Comparison of ENCODE assay signal across 10 mouse cellular contexts in the genomic region with DNA sequence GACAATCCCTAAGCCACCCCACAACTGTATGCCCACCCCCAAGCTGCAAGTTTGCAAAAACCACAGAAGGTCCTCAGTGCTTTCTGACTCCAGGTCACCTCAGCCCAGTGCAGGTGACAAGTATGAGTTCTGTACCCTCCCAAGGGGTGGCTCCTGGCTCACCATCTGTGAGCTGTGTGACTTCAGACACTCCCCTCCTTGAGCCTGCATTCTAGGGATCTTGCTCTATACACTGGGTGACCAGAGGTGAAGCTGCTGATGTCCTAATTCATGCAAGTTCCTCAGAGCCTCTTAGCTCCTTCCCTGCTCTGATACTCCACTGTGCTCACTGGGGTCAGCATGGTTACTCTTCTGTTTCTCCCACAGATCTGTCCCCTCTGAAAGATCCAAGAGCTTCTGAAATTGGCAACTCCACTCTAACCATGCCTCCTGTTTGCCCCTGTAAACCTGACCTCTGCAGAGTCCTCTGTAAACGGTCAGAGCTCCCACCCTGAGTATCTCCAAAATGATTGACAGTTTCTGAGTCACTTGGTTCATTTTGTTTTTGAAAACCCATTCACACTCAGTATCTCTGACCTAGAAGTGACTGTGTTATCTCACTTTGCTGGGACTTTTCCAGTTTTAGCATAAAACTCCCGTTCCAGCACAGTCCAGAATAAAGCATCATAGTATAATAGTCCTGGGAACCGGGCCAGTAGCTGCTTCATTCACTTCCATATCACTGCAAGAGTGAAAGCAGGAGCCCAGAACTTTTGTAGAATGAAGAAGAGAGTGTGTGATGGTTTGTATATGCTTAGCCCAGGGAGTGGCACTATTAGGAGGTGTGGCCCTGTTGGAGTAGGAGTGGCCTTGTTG.
DNase-seq lines count a peak whose midpoint lies in the region; ATAC-seq lines count a peak whose summit lies in the region.
"Had no signal": no experiment of that assay in that cellular context is flagged by ENCODE, and none has a peak within 500 bp of the region (broad histone marks: within the 10 kb centered on the region; RNA-seq: fewer than 3 reads in every experiment).

No protein-coding gene starts in this region.

- H3K9me3 ChIP-seq in embryonic facial prominence, embryonic 14.5 days (ENCODE audit: control insufficient read depth, low read length) = no peaks in the 10 kb centered on the region
- no peaks in the 10 kb centered on the region for H3K9me3 ChIP-seq in limb, embryonic 10.5 days (replicated peaks)

- no peaks in the 10 kb centered on the region for H3K36me3 ChIP-seq in embryonic facial prominence, embryonic 14.5 days (ENCODE audit: control insufficient read depth, insufficient read depth, low read length)
- H3K36me3 ChIP-seq in limb, embryonic 10.5 days = no peaks in the 10 kb centered on the region

- 52% methylated on average over 3 of the region's 3 CpGs for WGBS in embryonic facial prominence, embryonic 14.5 days
- 80% methylated on average over 3 of the region's 3 CpGs for WGBS in limb, embryonic 10.5 days

- H3K4me2 ChIP-seq in embryonic facial prominence, embryonic 14.5 days (ENCODE audit: low read depth, low read length) = no peak overlapping the region

- peak; percentile 54 for DNase-seq in kidney, postnatal 10 days
- DNase-seq in kidney, adult 9 months = no peak
- DNase-seq in NIH3T3 (ENCODE audit: low read depth) = peak; percentile 92
- DNase-seq in embryonic facial prominence, embryonic 14.5 days (ENCODE audit: low spot score) = peak; percentile 83
- DNase-seq in limb, embryonic 10.5 days (ENCODE audit: low spot score) = no peak
- DNase-seq in gastrocnemius, postnatal 25 days = no peak
- DNase-seq in left cerebral cortex, adult 8-10 months (ENCODE audit: low spot score in 2 of 2) = no peak
- DNase-seq: cerebellum, postnatal 36 days; gastrocnemius, postnatal 36 days had no signal

- peaks cover 37% of the 10 kb centered on the region for H3K4me1 ChIP-seq in embryonic facial prominence, embryonic 14.5 days (ENCODE audit: control insufficient read depth, insufficient read depth, low read length)
- peaks cover 34% of the 10 kb centered on the region for H3K4me1 ChIP-seq in limb, embryonic 10.5 days

- H3K4me3 ChIP-seq in embryonic facial prominence, embryonic 14.5 days (ENCODE audit: low read depth, low read length) = no peak overlapping the region
- no peak overlapping the region for H3K4me3 ChIP-seq in limb, embryonic 10.5 days
- H3K4me3 ChIP-seq: myocyte had no signal

- no peak overlapping the region for H3K9ac ChIP-seq in embryonic facial prominence, embryonic 14.5 days (ENCODE audit: low read depth, low read length)

- no peaks in the 10 kb centered on the region for H3K27me3 ChIP-seq in embryonic facial prominence, embryonic 14.5 days (replicated peaks; ENCODE audit: control insufficient read depth, insufficient read depth, low read length)
- H3K27me3 ChIP-seq in limb, embryonic 10.5 days (ENCODE audit: low read depth, poor library complexity, severe bottlenecking) = no peaks in the 10 kb centered on the region

- H3K27ac ChIP-seq in embryonic facial prominence, embryonic 14.5 days (replicated peaks; ENCODE audit: low read depth, low read length) = peak overlapping the region; percentile 35; the same call in 1 of the 2 replicates
- H3K27ac ChIP-seq in limb, embryonic 10.5 days = peak overlapping the region; percentile 62; the same call in 1 of the 2 replicates

- ATAC-seq in embryonic facial prominence, embryonic 14.5 days (ENCODE audit: low read depth) = no peak

Comparison
In these comparisons a context has a peak if more than half of its experiments do, and no peak if none do; other contexts are left out.
1. DNase-seq: peak in kidney, postnatal 10 days (single experiment), NIH3T3 (single experiment) and embryonic facial prominence, embryonic 14.5 days (single experiment); none in kidney, adult 9 months (single experiment), limb, embryonic 10.5 days (single experiment), gastrocnemius, postnatal 25 days (single experiment) and left cerebral cortex, adult 8-10 months (0 of 2).